Mouse (Mus musculus): ENCODE results near the gene Aire. TPM values are rescaled to one million over a fixed set of nuclear protein-coding genes. Genes with fewer than 3 reads are reported as not detected.
A peak's percentile ranks its signal among the peaks of the same experiment; 100 is the strongest.

Gene Aire
- polyA plus RNA-seq, 1 experiment from 2014 or later, result not detected

- Histone ChIP-seq H3K4me2 (replicated peaks; ENCODE audit: low read depth, low read length) (no peak overlapping the region), H3K9me3 (ENCODE audit: low read length) (no peaks in the 10 kb centered on the region), H3K4me1 (ENCODE audit: insufficient read depth, low read depth, low read length) (no peaks in the 10 kb centered on the region), H3K27me3 (replicated peaks; ENCODE audit: insufficient read depth, low read length) (no peaks in the 10 kb centered on the region), H3K36me3 (ENCODE audit: insufficient read depth, low read length) (no peaks in the 10 kb centered on the region), H3K4me3 (ENCODE audit: low read depth, low read length) (no peak overlapping the region), H3K9ac (replicated peaks; ENCODE audit: low read depth) (no peak overlapping the region), H3K27ac (ENCODE audit: low read length) (no peak overlapping the region)
- no peak for TF ChIP-seq CTCF (IDR thresholded peaks at IDR 0.05)
- no peak for TF ChIP-seq EP300 (IDR thresholded peaks at IDR 0.05)
- ATAC-seq (no peak), DNase-seq (ENCODE audit: low spot score) (no peak)
- WGBS, result 60% methylated on average over 11 of the region's 11 CpGs
Measured at GRCm38 (mm10) chr10:78074977-78075376, 31.6 kb upstream of the Aire start.

GRCm38 (mm10) chr10:78074151-78074550, 30.7 kb upstream of the Aire start:
- Histone ChIP-seq H3K9ac (replicated peaks; ENCODE audit: low read depth) (no peak overlapping the region), H3K36me3 (ENCODE audit: insufficient read depth, low read length) (no peaks in the 10 kb centered on the region), H3K27ac (ENCODE audit: low read length) (no peak overlapping the region), H3K4me2 (replicated peaks; ENCODE audit: low read depth, low read length) (no peak overlapping the region), H3K27me3 (replicated peaks; ENCODE audit: insufficient read depth, low read length) (no peaks in the 10 kb centered on the region), H3K4me3 (ENCODE audit: low read depth, low read length) (no peak overlapping the region), H3K4me1 (ENCODE audit: insufficient read depth, low read depth, low read length) (no peaks in the 10 kb centered on the region), H3K9me3 (ENCODE audit: low read length) (no peaks in the 10 kb centered on the region)
- TF ChIP-seq CTCF (IDR thresholded peaks at IDR 0.05) (no peak), EP300 (IDR thresholded peaks at IDR 0.05) (no peak)
- DNase-seq (ENCODE audit: low spot score), result no peak
- WGBS, result 67% methylated on average over 4 of the region's 4 CpGs
- ATAC-seq, result no peak

- H3K4me3 ChIP-seq (ENCODE audit: low read depth, low read length), result peak within 1 kb of the TSS; percentile 65
- H3K9me3 ChIP-seq (ENCODE audit: low read length), result no peaks in the 10 kb centered on the region
- H3K27me3 ChIP-seq (replicated peaks; ENCODE audit: insufficient read depth, low read length), result no peaks in the 10 kb centered on the region
- peak within 1 kb of the TSS; percentile 36; the same call in 1 of the 2 replicates for H3K9ac ChIP-seq (replicated peaks; ENCODE audit: low read depth)
- TF ChIP-seq CTCF (IDR thresholded peaks at IDR 0.05), result peak; percentile 76
- no peak for TF ChIP-seq EP300 (IDR thresholded peaks at IDR 0.05)
- H3K36me3 ChIP-seq (ENCODE audit: insufficient read depth, low read length), result no peaks in the 10 kb centered on the region
- ATAC-seq (peak; percentile 95), DNase-seq (ENCODE audit: low spot score) (peak; percentile 85)
- H3K27ac ChIP-seq (ENCODE audit: low read length), result 0 out of 2 replicates have a peak within 1 kb of the TSS, but pooled peaks have one; percentile 51
- no peaks in the 10 kb centered on the region for H3K4me1 ChIP-seq (ENCODE audit: insufficient read depth, low read depth, low read length)
- 1% methylated on average over 66 of the region's 66 CpGs for WGBS
- H3K4me2 ChIP-seq (replicated peaks; ENCODE audit: low read depth, low read length), result peak within 1 kb of the TSS; percentile 99
Measured at GRCm38 (mm10) chr10:78069101-78070011, 25.9 kb upstream of the Aire start, which contains the start of gene Icosl. Gene Icosl (plus strand): TSS chr10:78069302.

- ATAC-seq, result no peak
- Histone ChIP-seq H3K36me3 (ENCODE audit: insufficient read depth, low read length) (no peaks in the 10 kb centered on the region), H3K9ac (replicated peaks; ENCODE audit: low read depth) (no peak overlapping the region), H3K4me3 (ENCODE audit: low read depth, low read length) (peak overlapping the region; percentile 65), H3K9me3 (ENCODE audit: low read length) (no peaks in the 10 kb centered on the region), H3K27ac (ENCODE audit: low read length) (no peak overlapping the region), H3K4me2 (replicated peaks; ENCODE audit: low read depth, low read length) (peak overlapping the region; percentile 99), H3K4me1 (ENCODE audit: insufficient read depth, low read depth, low read length) (no peaks in the 10 kb centered on the region), H3K27me3 (replicated peaks; ENCODE audit: insufficient read depth, low read length) (no peaks in the 10 kb centered on the region)
- WGBS, result 15% methylated on average over 11 of the region's 11 CpGs
- DNase-seq (ENCODE audit: low spot score), result no peak
- TF ChIP-seq EP300 (IDR thresholded peaks at IDR 0.05), result no peak
- TF ChIP-seq CTCF (IDR thresholded peaks at IDR 0.05), result no peak
Measured at GRCm38 (mm10) chr10:78068541-78068940, 25.1 kb upstream of the Aire start.

GRCm38 (mm10) chr10:78067226-78067625, 23.8 kb upstream of the Aire start:
- Histone ChIP-seq H3K9me3 (ENCODE audit: low read length) (no peaks in the 10 kb centered on the region), H3K4me3 (ENCODE audit: low read depth, low read length) (no peak overlapping the region), H3K9ac (replicated peaks; ENCODE audit: low read depth) (no peak overlapping the region), H3K27ac (ENCODE audit: low read length) (no peak overlapping the region), H3K27me3 (replicated peaks; ENCODE audit: insufficient read depth, low read length) (no peaks in the 10 kb centered on the region), H3K4me2 (replicated peaks; ENCODE audit: low read depth, low read length) (no peak overlapping the region), H3K36me3 (ENCODE audit: insufficient read depth, low read length) (no peaks in the 10 kb centered on the region), H3K4me1 (ENCODE audit: insufficient read depth, low read depth, low read length) (no peaks in the 10 kb centered on the region)
- ATAC-seq, result no peak
- peak; percentile 11; the same call in 1 of the 2 replicates for TF ChIP-seq CTCF (IDR thresholded peaks at IDR 0.05)
- TF ChIP-seq EP300 (IDR thresholded peaks at IDR 0.05), result no peak
- WGBS, result 20% methylated on average over 4 of the region's 4 CpGs
- peak; percentile 35 for DNase-seq (ENCODE audit: low spot score)

- ATAC-seq (no peak), DNase-seq (ENCODE audit: low spot score) (no peak)
- H3K4me1 ChIP-seq (ENCODE audit: insufficient read depth, low read depth, low read length), result no peaks in the 10 kb centered on the region
- H3K27ac ChIP-seq (ENCODE audit: low read length), result no peak overlapping the region
- 76% methylated on average over 9 of the region's 9 CpGs for WGBS
- no peaks in the 10 kb centered on the region for H3K27me3 ChIP-seq (replicated peaks; ENCODE audit: insufficient read depth, low read length)
- no peak overlapping the region for H3K4me2 ChIP-seq (replicated peaks; ENCODE audit: low read depth, low read length)
- H3K4me3 ChIP-seq (ENCODE audit: low read depth, low read length), result no peak overlapping the region
- no peaks in the 10 kb centered on the region for H3K36me3 ChIP-seq (ENCODE audit: insufficient read depth, low read length)
- no peaks in the 10 kb centered on the region for H3K9me3 ChIP-seq (ENCODE audit: low read length)
- H3K9ac ChIP-seq (replicated peaks; ENCODE audit: low read depth), result no peak overlapping the region
- no peak for TF ChIP-seq CTCF (IDR thresholded peaks at IDR 0.05)
Measured at GRCm38 (mm10) chr10:78063122-78063521, 19.7 kb upstream of the Aire start.

Measured in lung, postnatal 0 days (tissue).